Mouse (Mus musculus) lung, embryonic 16.5 days (tissue): ENCODE measurements around the gene Srsf7. TPM values are rescaled to one million over a fixed set of nuclear protein-coding genes. Genes with fewer than 3 reads are reported as not detected.
A peak's percentile ranks its signal among the peaks of the same experiment; 100 is the strongest.

Experiments used
- ATAC-seq: fragments of 200-750 bp; cut with Nextera tagmentation; 2 replicates; pipeline ENCODE4 v1.8.0; 2017; ENCODE audit warnings: low read depth, mild to moderate bottlenecking, moderate library complexity
- H3K27ac ChIP-seq: fragments of 300-500 bp; sonication (generic); 2 replicates; pipeline ENCODE4 v1.5.1; 2014; ENCODE audit warnings: mild to moderate bottlenecking, control low read depth, low read length
- H3K27me3 ChIP-seq: fragments of 300-500 bp; sonication (generic); 2 replicates; pipeline ENCODE4 v1.6.1; 2014; ENCODE audit warnings: low read depth, low read length, mixed read lengths; ENCODE audit not compliant: control insufficient read depth, insufficient read depth
- H3K36me3 ChIP-seq: fragments of 300-500 bp; sonication (generic); 2 replicates; pipeline ENCODE4 v1.6.1; 2014; ENCODE audit warnings: low read length; ENCODE audit not compliant: control insufficient read depth, insufficient read depth
- H3K4me1 ChIP-seq: fragments of 300-500 bp; sonication (generic); replicated peaks from 2 replicates; pipeline ENCODE4 v1.6.1; 2014; ENCODE audit warnings: low read length, mixed read lengths; ENCODE audit not compliant: control insufficient read depth, insufficient read depth
- H3K4me2 ChIP-seq: fragments of 300-500 bp; sonication (generic); 2 replicates; pipeline ENCODE4 v1.6.1; 2014; ENCODE audit warnings: low read depth, low read length, control low read depth
- H3K4me3 ChIP-seq: fragments of 300-500 bp; sonication (generic); 2 replicates; pipeline ENCODE4 v1.5.1; 2014; ENCODE audit warnings: mild to moderate bottlenecking, low read length, control low read depth
- H3K9ac ChIP-seq: fragments of 300-500 bp; sonication (generic); 2 replicates; pipeline ENCODE4 v1.6.1; 2014; ENCODE audit warnings: low read length, control low read depth
- H3K9me3 ChIP-seq: fragments of 300-500 bp; sonication (generic); 2 replicates; pipeline ENCODE4 v1.6.1; 2016; ENCODE audit warnings: low read length; ENCODE audit not compliant: control insufficient read depth
- WGBS: fragments of 180-500 bp; shearing (Covaris S2); extraction: QIAGEN DNeasy Blood & Tissue Kit; methylation state at CpG from one replicate; pipeline ENCODE4 v1.1.7; 2014; 5-methylcytosine and 5-hydroxymethylcytosine counted together
- polyA plus RNA-seq: library from polyadenylated mRNA; unstranded; fragments of >200 nt; fragmentation: Nextera tagmentation; extraction: Ambion mirVana; gene quantifications from 2 replicates; pipeline ENCODE4 v1.2.1, GENCODE M21; 2015

Gene Srsf7
- polyA plus RNA-seq, 1 experiment from 2014 or later, result 582 TPM

DNA sequence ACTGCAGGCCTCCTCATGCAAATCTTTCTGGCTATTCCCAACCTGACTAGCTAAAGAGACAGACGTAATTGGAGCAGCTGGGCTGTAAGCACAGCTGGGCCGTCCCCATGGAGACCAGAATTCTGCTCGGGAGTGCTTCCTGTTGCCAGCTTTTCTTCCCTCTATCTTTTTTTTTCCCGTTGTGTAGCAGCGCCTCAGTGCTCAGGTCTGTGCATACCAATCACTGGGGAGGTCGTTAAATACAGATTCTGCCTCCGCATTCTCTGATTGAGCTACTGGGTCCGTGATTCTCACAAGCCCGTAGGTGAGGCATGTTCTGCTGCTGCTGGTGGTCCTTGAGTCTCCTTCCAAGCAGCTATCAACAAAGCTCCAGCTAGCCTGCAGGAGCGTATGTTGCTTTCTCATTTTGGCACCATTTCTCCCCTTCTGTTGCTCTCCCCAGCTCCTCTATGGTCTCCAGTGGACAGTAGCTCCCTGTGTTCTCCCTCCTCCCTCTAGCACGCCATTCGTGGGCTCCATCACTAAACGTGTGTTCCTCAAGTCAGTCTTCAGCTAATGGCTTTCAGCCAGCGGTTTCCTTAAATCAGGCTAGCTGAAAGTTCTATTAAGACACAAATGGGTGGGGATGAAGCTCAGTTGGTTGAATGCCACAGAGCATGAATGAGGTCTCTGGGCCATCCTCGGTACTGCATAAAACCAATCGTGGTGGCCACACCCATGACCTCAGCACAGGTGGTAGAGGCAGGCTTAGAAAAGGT lies 38.5 kb downstream of the Srsf7 start:
- Histone ChIP-seq H3K4me2 (peak overlapping the region; percentile 39), H3K36me3 (no peaks in the 10 kb centered on the region), H3K9me3 (no peaks in the 10 kb centered on the region), H3K27ac (no peak overlapping the region), H3K4me3 (0 out of 2 replicates have a peak overlapping the region, but pooled peaks have one; percentile 2), H3K4me1 (peaks cover 23% of the 10 kb centered on the region), H3K27me3 (no peaks in the 10 kb centered on the region), H3K9ac (no peak overlapping the region; the same call in 1 of the 2 replicates)
- ATAC-seq, result peak; percentile 62; the same call in 1 of the 2 replicates
- 20% methylated on average over 16 of the region's 16 CpGs for WGBS

DNA sequence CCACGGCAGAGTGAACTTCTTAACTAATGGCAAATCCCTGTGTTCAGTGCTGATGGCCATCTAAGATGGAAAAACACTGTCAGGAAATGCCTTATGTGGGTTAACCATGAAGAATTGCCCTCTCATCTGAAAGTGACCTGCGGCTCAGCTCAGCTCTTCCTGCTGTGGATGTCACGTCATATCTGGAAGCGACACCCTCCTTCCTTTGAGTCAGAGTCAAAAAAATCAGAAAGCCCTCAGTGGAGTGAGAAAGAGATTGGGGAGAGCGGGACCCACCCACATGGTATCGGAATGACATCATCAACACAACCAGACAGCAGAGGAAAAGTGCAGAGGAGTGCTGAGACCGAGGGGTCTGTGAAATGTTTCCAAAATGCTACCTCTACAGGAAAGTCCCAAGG lies 39.3 kb downstream of the Srsf7 start:
- 35% methylated on average over 7 of the region's 7 CpGs for WGBS
- H3K4me2 ChIP-seq, result no peak overlapping the region
- H3K4me3 ChIP-seq, result no peak overlapping the region
- peaks cover 21% of the 10 kb centered on the region for H3K4me1 ChIP-seq
- H3K9me3 ChIP-seq, result no peaks in the 10 kb centered on the region
- ATAC-seq, result no peak
- H3K27me3 ChIP-seq, result no peaks in the 10 kb centered on the region
- no peak overlapping the region for H3K9ac ChIP-seq
- H3K36me3 ChIP-seq, result no peaks in the 10 kb centered on the region
- H3K27ac ChIP-seq, result no peak overlapping the region

DNA sequence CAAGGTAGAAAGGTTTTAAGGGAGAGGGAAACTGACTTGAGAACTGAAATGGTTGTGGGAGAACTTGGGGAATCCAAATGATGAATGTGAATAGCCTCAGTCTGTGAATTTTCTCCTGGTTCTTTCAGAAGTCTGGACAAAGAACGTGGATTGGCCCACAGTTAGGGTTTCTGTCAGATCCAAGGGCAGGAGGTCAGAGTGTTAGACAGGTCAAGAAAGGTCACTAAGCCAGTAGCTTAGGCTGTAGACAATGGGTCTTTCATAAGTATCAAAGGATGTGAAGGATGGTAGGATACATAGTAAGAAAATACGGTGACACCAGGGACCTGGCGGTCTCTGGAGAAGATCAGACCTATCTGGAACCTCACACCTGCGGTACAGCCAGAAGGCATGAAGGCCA lies 39.7 kb downstream of the Srsf7 start:
- no peak overlapping the region for H3K27ac ChIP-seq
- H3K4me2 ChIP-seq, result no peak overlapping the region
- H3K9me3 ChIP-seq, result no peaks in the 10 kb centered on the region
- no peak overlapping the region for H3K4me3 ChIP-seq
- no peak for ATAC-seq
- no peaks in the 10 kb centered on the region for H3K27me3 ChIP-seq
- WGBS, result 82% methylated on average over 4 of the region's 4 CpGs
- H3K36me3 ChIP-seq, result no peaks in the 10 kb centered on the region
- peaks cover 20% of the 10 kb centered on the region for H3K4me1 ChIP-seq
- no peak overlapping the region for H3K9ac ChIP-seq

DNA sequence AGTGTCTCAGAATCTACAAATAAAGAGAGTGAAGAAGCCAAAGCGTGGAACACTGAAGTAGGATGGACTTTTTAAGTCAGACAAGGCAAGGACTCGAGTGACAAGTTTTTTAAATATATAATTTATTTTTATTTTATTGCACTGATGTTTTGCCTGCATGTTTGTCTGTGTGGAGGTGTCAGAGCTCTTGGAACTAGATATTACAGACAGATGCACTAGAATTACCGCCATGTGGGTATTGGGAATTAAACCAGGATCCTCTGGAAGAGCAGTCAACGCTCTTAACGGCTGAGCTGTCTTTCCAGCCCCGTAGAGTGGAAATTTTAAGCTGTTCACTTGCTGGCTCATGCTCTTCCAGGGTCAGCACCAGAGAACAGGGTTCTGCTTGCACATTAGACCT lies 40.8 kb downstream of the Srsf7 start:
- Histone ChIP-seq H3K9ac (no peak overlapping the region), H3K9me3 (no peaks in the 10 kb centered on the region), H3K27me3 (no peaks in the 10 kb centered on the region), H3K36me3 (no peaks in the 10 kb centered on the region), H3K4me3 (no peak overlapping the region), H3K4me1 (peaks cover 20% of the 10 kb centered on the region), H3K4me2 (no peak overlapping the region), H3K27ac (0 out of 2 replicates have a peak overlapping the region, but pooled peaks have one; percentile 69)
- 80% methylated on average over 6 of the region's 6 CpGs for WGBS
- no peak for ATAC-seq

DNA sequence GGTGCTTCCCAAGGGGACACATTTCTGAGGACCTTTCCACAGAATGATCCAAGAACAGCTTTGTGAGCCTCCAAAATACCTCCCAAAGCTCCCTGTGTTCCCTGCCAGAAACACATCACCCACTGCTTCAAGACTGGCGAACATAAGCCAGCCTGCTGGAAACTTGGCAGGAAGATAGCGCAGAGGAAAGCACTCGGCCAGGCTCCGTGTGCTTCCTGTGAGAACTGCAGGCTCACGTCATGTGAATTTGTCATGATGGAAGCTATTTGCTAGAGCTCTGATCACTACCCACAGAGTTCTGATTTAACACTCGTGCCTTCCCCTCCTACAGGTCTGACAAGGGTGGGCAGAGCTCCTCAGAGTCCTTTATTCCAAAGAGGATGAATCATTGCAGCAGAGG lies 41.4 kb downstream of the Srsf7 start:
- Histone ChIP-seq H3K9ac (no peak overlapping the region), H3K4me1 (peaks cover 20% of the 10 kb centered on the region), H3K27ac (peak overlapping the region; percentile 69), H3K4me2 (no peak overlapping the region), H3K36me3 (no peaks in the 10 kb centered on the region), H3K9me3 (no peaks in the 10 kb centered on the region), H3K27me3 (no peaks in the 10 kb centered on the region), H3K4me3 (no peak overlapping the region)
- ATAC-seq, result peak; percentile 65
- 22% methylated on average over 6 of the region's 6 CpGs for WGBS

DNA sequence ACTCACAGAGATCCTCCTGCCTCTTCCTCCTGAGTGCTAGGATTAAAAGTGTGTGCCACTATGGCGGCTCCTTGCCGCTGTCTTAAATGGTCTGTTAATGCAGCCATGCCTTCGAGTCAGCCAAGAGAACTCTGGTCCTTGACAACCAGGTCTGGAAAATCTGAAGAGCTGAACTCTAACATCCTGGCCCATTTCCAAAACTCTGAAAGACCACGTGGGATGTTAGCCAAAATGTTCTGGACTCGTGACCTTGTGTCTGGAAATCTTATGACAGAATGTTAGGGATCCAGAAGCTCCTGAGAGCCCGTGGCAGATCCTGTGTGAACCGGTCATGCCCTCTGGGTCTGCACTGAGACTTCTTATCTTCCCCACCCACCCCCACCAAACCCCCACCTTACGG lies 43.1 kb downstream of the Srsf7 start:
- no peak for ATAC-seq
- H3K9ac ChIP-seq, result no peak overlapping the region
- H3K4me2 ChIP-seq, result no peak overlapping the region
- H3K4me3 ChIP-seq, result no peak overlapping the region
- no peaks in the 10 kb centered on the region for H3K9me3 ChIP-seq
- H3K27ac ChIP-seq, result no peak overlapping the region
- H3K36me3 ChIP-seq, result no peaks in the 10 kb centered on the region
- H3K4me1 ChIP-seq, result peaks cover 28% of the 10 kb centered on the region
- 63% methylated on average over 8 of the region's 8 CpGs for WGBS
- no peaks in the 10 kb centered on the region for H3K27me3 ChIP-seq

DNA sequence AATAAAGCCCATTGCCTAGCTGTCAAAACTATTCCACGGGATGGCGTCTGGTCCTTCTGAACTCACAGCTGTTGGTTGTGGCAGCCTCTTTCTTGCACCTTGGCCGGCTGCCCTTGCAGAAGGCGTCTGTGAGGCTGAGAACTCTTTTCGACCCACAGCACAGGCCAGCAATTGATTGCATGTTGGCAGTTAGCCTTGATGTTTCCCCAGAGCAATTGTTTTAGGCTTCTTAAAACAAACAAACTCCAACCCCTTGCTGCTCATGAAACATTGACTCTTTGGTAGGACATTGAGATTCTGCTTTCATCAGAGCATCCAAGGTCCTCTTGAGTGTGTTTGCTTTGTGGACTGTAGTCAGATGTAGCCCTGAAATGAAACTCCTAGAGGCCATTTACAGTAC lies 46.7 kb downstream of the Srsf7 start:
- no peaks in the 10 kb centered on the region for H3K27me3 ChIP-seq
- H3K27ac ChIP-seq, result peak overlapping the region; percentile 47; the same call in 1 of the 2 replicates
- WGBS, result 36% methylated on average over 5 of the region's 5 CpGs
- H3K36me3 ChIP-seq, result no peaks in the 10 kb centered on the region
- peak; percentile 93 for ATAC-seq
- no peak overlapping the region for H3K4me3 ChIP-seq
- H3K4me2 ChIP-seq, result no peak overlapping the region
- H3K4me1 ChIP-seq, result peaks cover 10% of the 10 kb centered on the region; the same call in 1 of the 2 replicates
- H3K9ac ChIP-seq, result no peak overlapping the region
- H3K9me3 ChIP-seq, result no peaks in the 10 kb centered on the region

DNA sequence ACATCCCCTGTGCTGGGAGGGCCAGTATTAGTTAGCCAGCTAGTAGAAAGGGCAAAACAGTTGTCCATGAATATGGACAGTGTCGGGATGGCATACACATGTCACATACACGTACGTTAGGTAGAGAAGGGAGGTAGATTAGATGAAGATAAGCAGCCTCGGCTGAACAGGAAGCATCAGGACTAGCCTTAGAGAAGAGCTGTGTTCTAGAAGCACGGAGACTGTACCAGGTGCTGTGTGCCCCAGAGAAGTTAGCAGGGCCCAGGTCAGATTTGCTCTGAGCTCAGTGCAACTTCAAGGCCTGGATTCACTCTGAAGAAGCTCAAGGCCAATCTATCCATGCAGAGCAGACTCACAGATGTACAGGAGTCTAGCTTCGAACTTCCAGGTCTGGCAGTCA lies 49.6 kb downstream of the Srsf7 start:
- H3K27me3 ChIP-seq, result no peaks in the 10 kb centered on the region
- no peak overlapping the region for H3K4me2 ChIP-seq
- H3K4me1 ChIP-seq, result peaks cover 8% of the 10 kb centered on the region; the same call in 1 of the 2 replicates
- H3K27ac ChIP-seq, result no peak overlapping the region
- 82% methylated on average over 6 of the region's 6 CpGs for WGBS
- no peaks in the 10 kb centered on the region for H3K9me3 ChIP-seq
- ATAC-seq, result no peak
- no peaks in the 10 kb centered on the region for H3K36me3 ChIP-seq
- no peak overlapping the region for H3K4me3 ChIP-seq
- no peak overlapping the region for H3K9ac ChIP-seq

DNA sequence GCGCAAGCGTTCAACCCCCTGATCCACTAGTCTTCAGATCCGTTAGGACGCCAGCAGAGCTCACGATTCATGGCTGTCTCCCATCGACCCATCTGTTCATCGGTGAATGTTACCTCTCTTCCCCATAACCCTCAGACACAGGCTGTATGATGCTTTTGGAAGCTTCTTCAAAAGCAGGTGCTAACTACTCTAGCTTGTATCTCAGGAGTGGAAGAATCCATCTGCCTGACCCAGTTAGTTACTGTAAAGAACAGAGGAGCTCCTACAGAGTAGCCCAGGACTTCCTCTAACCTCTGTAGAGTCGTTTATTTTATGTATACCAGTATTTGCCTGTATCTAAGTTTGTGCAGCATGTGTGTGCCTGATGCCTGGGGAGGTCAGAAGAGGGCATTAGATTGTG lies 50.2 kb downstream of the Srsf7 start:
- Histone ChIP-seq H3K4me3 (no peak overlapping the region), H3K36me3 (no peaks in the 10 kb centered on the region), H3K4me2 (no peak overlapping the region), H3K9ac (no peak overlapping the region), H3K27ac (no peak overlapping the region), H3K9me3 (no peaks in the 10 kb centered on the region), H3K27me3 (no peaks in the 10 kb centered on the region), H3K4me1 (peaks cover 8% of the 10 kb centered on the region; the same call in 1 of the 2 replicates)
- ATAC-seq, result no peak
- 90% methylated on average over 8 of the region's 8 CpGs for WGBS
